Mouse (Mus musculus): Measurements from ENCODE around the gene Ctnnbl1. TPM values are rescaled to one million over a fixed set of nuclear protein-coding genes. Genes with fewer than 3 reads are reported as not detected.

Ctnnbl1 gene
- total and polyA plus RNA-seq, 3 experiments, result 46.0 to 57.2 (median 48.6) TPM

DNA sequence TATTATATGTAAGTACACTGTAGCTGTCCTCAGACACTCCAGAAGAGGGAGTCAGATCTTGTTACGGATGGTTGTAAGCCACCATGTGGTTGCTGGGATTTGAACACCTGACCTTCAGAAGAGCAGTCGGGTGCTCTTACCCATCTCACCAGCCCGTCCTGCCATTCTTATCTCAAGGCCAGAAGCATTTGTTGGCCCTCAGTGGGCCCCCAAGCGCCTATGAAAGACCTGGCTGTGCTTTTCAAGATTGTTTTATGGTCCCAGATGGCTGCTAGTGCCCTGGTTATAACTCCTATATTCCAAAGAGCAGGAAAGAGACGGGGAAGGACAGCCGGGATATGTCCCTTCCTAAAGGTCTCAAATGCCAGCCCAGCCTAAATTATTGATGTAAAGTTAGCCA lies 118.6 kb downstream of the Ctnnbl1 start:
- no peak overlapping the region for H3K9ac ChIP-seq (ENCODE audit: insufficient read depth, low read depth)
- H3K27ac ChIP-seq (ENCODE audit: insufficient read depth, low read depth), result no peak overlapping the region
- no peak overlapping the region for H3K4me3 ChIP-seq (replicated peaks in 1 of 3; ENCODE audit: low read depth in 2 of 3, low read length in 2 of 3, poor library complexity in 1 of 3)
- H3K4me1 ChIP-seq (ENCODE audit: control insufficient read depth in 1 of 2, insufficient read depth in 2 of 2), result peaks cover 0 to 2% of the 10 kb centered on the region in 2 experiments; a peak in 1 of 4 replicates
- no peaks in the 10 kb centered on the region for H3K9me3 ChIP-seq (replicated peaks; ENCODE audit: low read length)
- no peak for DNase-seq (ENCODE audit: extremely low read depth)
- peaks cover 0 to 57% of the 10 kb centered on the region in 2 experiments for H3K36me3 ChIP-seq (replicated peaks in 1 of 2; ENCODE audit: control insufficient read depth in 1 of 2, insufficient read depth in 1 of 2, low read length in 1 of 2)
- dilution Hi-C loops (cut with MboI; ENCODE audit: extremely low pct_ligation_motif_present, extremely low pct_unique_long_range_greater_than_20kb, low sequenced_read_pairs) (no loop called here), in situ Hi-C loops (cut with MboI; ENCODE audit: low pct_ligation_motif_present, low pct_unique_long_range_greater_than_20kb, low sequenced_read_pairs) (no loop called here)
- no peaks in the 10 kb centered on the region for H3K79me2 ChIP-seq (replicated peaks; ENCODE audit: control insufficient read depth, extremely low read depth, insufficient read depth, poor library complexity, severe bottlenecking)
- no peak for TF ChIP-seq NELFE (IDR thresholded peaks at IDR 0.05; ENCODE audit: low read depth, low read length)
- no peak for TF ChIP-seq JUND (conservative IDR thresholded peaks at IDR 0.05; ENCODE audit: low read depth, low read length)
- no peak for TF ChIP-seq SMC3 (IDR thresholded peaks at IDR 0.05; ENCODE audit: low read depth, low read length)
- no peak for TF ChIP-seq POLR2AphosphoS2 (IDR thresholded peaks at IDR 0.05; ENCODE audit: low read depth, low read length)
- no peak for TF ChIP-seq RCOR1 (conservative IDR thresholded peaks at IDR 0.05; ENCODE audit: low read depth, low read length)
- no peak for TF ChIP-seq USF2 (conservative IDR thresholded peaks at IDR 0.05; ENCODE audit: low read depth, low read length)
- no peak for TF ChIP-seq PAX5 (IDR thresholded peaks at IDR 0.05; ENCODE audit: low read length)
- no peak for TF ChIP-seq GABPA (IDR thresholded peaks at IDR 0.05; ENCODE audit: insufficient replicate concordance, low read depth, low read length)
- no peak for TF ChIP-seq TBP (conservative IDR thresholded peaks at IDR 0.05; ENCODE audit: low read depth, low read length)
- no peak for TF ChIP-seq KAT2A (IDR thresholded peaks at IDR 0.05; ENCODE audit: insufficient replicate concordance, low read length)
- no peak for TF ChIP-seq MYC (IDR thresholded peaks at IDR 0.05; ENCODE audit: low read depth, low read length)
- no peak for TF ChIP-seq MAFK (IDR thresholded peaks at IDR 0.05; ENCODE audit: insufficient replicate concordance, low read length)
- no peak for TF ChIP-seq CHD2 (IDR thresholded peaks at IDR 0.05; ENCODE audit: low read length)
- H3K4me2 ChIP-seq (ENCODE audit: insufficient read depth, low read depth, poor library complexity, severe bottlenecking), result no peak overlapping the region
- H3K27me3 ChIP-seq (replicated peaks), result no peaks in the 10 kb centered on the region

DNA sequence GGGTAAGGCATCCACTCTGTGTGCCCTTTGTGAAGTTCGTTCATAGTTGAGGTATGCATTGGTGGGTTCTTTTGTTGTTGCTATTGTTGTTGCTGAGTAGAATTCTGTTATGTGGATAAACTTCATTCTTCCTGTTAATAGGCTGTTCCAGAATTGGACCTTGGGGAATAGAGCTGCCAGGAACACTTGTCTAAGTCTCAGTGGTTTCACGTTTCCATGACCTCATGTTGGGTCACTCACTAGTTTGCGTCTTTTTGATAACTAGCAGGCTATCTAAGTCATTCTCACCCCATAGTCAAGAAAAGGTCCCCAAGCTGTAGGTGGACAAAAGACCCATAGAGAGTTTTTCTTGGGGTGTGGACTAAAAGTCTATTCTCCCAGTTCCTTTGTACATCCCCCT lies 120.3 kb downstream of the Ctnnbl1 start:
- dilution Hi-C loops (cut with MboI; ENCODE audit: extremely low pct_ligation_motif_present, extremely low pct_unique_long_range_greater_than_20kb, low sequenced_read_pairs) (no loop called here), in situ Hi-C loops (cut with MboI; ENCODE audit: low pct_ligation_motif_present, low pct_unique_long_range_greater_than_20kb, low sequenced_read_pairs) (no loop called here)
- H3K9me3 ChIP-seq (replicated peaks; ENCODE audit: low read length), result no peaks in the 10 kb centered on the region
- no peak overlapping the region for H3K4me3 ChIP-seq (replicated peaks in 1 of 3; ENCODE audit: low read depth in 2 of 3, low read length in 2 of 3, poor library complexity in 1 of 3)
- no peak overlapping the region for H3K27ac ChIP-seq (ENCODE audit: insufficient read depth, low read depth)
- H3K36me3 ChIP-seq (replicated peaks in 1 of 2; ENCODE audit: control insufficient read depth in 1 of 2, insufficient read depth in 1 of 2, low read length in 1 of 2), result peaks cover 0 to 56% of the 10 kb centered on the region in 2 experiments
- no peak overlapping the region for H3K4me2 ChIP-seq (ENCODE audit: insufficient read depth, low read depth, poor library complexity, severe bottlenecking)
- no peaks in the 10 kb centered on the region for H3K79me2 ChIP-seq (replicated peaks; ENCODE audit: control insufficient read depth, extremely low read depth, insufficient read depth, poor library complexity, severe bottlenecking)
- TF ChIP-seq MAZ (IDR thresholded peaks at IDR 0.05; ENCODE audit: low read depth, low read length), result no peak
- no peak for TF ChIP-seq CHD1 (IDR thresholded peaks at IDR 0.05; ENCODE audit: low read depth, low read length)
- TF ChIP-seq MAX (IDR thresholded peaks at IDR 0.05; ENCODE audit: low read length), result no peak
- no peak for TF ChIP-seq MEF2A (IDR thresholded peaks at IDR 0.05; ENCODE audit: borderline replicate concordance, low read depth, low read length)
- TF ChIP-seq PAX5 (IDR thresholded peaks at IDR 0.05; ENCODE audit: low read length), result no peak
- TF ChIP-seq TBP (conservative IDR thresholded peaks at IDR 0.05; ENCODE audit: low read depth, low read length), result no peak
- TF ChIP-seq EP300 (IDR thresholded peaks at IDR 0.05; ENCODE audit: low read length), result no peak
- no peak for TF ChIP-seq E2F4 (IDR thresholded peaks at IDR 0.05; ENCODE audit: insufficient replicate concordance, low read depth, low read length)
- no peak for TF ChIP-seq RAD21 (IDR thresholded peaks at IDR 0.05; ENCODE audit: low read depth, low read length)
- TF ChIP-seq NELFE (IDR thresholded peaks at IDR 0.05; ENCODE audit: low read depth, low read length), result no peak
- no peak for TF ChIP-seq UBTF (IDR thresholded peaks at IDR 0.05; ENCODE audit: low read depth, low read length)
- H3K4me1 ChIP-seq (ENCODE audit: control insufficient read depth in 1 of 2, insufficient read depth in 2 of 2), result peaks cover 0 to 2% of the 10 kb centered on the region in 2 experiments; a peak in 1 of 4 replicates
- H3K9ac ChIP-seq (ENCODE audit: insufficient read depth, low read depth), result no peak overlapping the region
- no peak for DNase-seq (ENCODE audit: extremely low read depth)
- no peaks in the 10 kb centered on the region for H3K27me3 ChIP-seq (replicated peaks)
